In the genomic region with DNA sequence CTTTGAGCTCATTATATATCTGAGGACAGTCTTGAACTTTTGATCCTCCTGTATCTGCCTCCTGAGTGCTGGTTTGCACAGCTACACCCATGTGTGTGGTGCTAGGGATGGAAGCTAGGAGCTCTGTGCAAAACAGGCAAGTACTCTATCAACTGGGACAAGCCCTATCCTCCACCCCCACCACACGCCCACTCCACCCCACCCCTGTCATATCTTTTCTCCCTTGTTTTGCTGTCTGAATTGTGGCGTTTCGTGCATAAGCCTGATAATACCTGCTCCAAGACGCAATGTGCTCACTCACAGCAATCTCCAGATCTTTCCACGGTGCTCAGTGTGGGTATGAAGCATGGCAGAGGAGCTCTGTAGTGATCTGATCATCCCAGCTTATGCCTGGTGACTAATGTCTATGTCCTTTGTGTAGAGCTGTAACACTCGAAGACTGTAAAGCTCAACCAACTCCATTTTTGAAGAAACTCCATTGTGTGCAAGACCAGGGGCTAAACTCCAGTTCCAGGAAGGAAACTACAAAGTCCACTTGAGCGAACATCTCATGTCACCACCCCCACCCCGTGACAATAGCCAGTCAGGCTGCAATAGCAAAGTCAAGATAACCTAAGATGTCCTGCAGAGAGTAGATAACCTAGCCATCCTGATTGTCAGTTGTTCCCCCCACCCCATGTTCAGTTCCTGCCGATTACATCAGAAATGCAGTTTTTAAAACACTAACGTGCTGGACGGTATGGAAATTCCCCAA, we compare ENCODE assay signal across 13 mouse cellular contexts. TPM values are rescaled to one million over a fixed set of nuclear protein-coding genes. Genes with fewer than 3 reads are reported as not detected.
A peak's percentile ranks its signal among the peaks of the same experiment; 100 is the strongest.
DNase-seq lines count a peak whose midpoint lies in the region; ATAC-seq and TF ChIP-seq lines count a peak whose summit lies in the region.
"Had no signal": no experiment of that assay in that cellular context is flagged by ENCODE, and none has a peak within 500 bp of the region (broad histone marks: within the 10 kb centered on the region; RNA-seq: fewer than 3 reads in every experiment).

No protein-coding gene starts in this region.

- peaks cover 6% of the 10 kb centered on the region for H3K4me1 ChIP-seq in kidney, embryonic 16.5 days (ENCODE audit: insufficient read depth, low read length)
- peaks cover 23% of the 10 kb centered on the region for H3K4me1 ChIP-seq in liver, postnatal 0 days (ENCODE audit: insufficient read depth)

- H3K27me3 ChIP-seq in kidney, embryonic 16.5 days (ENCODE audit: insufficient read depth, low read length) = no peaks in the 10 kb centered on the region
- no peaks in the 10 kb centered on the region for H3K27me3 ChIP-seq in liver, postnatal 0 days (ENCODE audit: insufficient read depth, low read length)

- peak; percentile 92 for TF ChIP-seq EP300 in liver, postnatal 0 days (IDR thresholded peaks at IDR 0.05; ENCODE audit: low read depth)

- TF ChIP-seq CTCF in liver, postnatal 0 days (IDR thresholded peaks at IDR 0.05; ENCODE audit: low read depth) = 0 out of 2 replicates have a peak, but pooled peaks have one; percentile 1

- H3K27ac ChIP-seq in kidney, embryonic 16.5 days (ENCODE audit: low read length) = no peak overlapping the region
- H3K27ac ChIP-seq in liver, postnatal 0 days (ENCODE audit: low read depth) = peak overlapping the region; percentile 77
- H3K27ac ChIP-seq: hindbrain, postnatal 0 days had no signal

- no peak overlapping the region for H3K4me3 ChIP-seq in kidney, embryonic 16.5 days (ENCODE audit: low read length)
- peak overlapping the region; percentile 6; the same call in 1 of the 2 replicates for H3K4me3 ChIP-seq in liver, postnatal 0 days (ENCODE audit: low read depth, low read length)

- no peaks in the 10 kb centered on the region for H3K36me3 ChIP-seq in kidney, embryonic 16.5 days (ENCODE audit: insufficient read depth, low read length)
- no peaks in the 10 kb centered on the region for H3K36me3 ChIP-seq in liver, postnatal 0 days (replicated peaks; ENCODE audit: insufficient read depth, low read length)

- WGBS in kidney, embryonic 16.5 days = 80% methylated on average over 11 of the region's 11 CpGs
- WGBS in liver, postnatal 0 days (ENCODE audit: insufficient replicate concordance) = 36% methylated on average over 11 of the region's 11 CpGs

- H3K9ac ChIP-seq in kidney, embryonic 16.5 days (replicated peaks; ENCODE audit: low read length) = no peak overlapping the region
- H3K9ac ChIP-seq in liver, postnatal 0 days (replicated peaks) = peak overlapping the region; percentile 27; the same call in 1 of the 2 replicates
- H3K9ac ChIP-seq: forebrain, postnatal 0 days had no signal

- no peak for DNase-seq in kidney, postnatal 4 days
- DNase-seq in brain, adult 2 months (ENCODE audit: low read depth, low spot score) = peak; percentile 35
- DNase-seq in liver, postnatal 0 days = peak; percentile 68
- no peak for DNase-seq in layer of hippocampus, adult 9-11 months
- DNase-seq in adrenal gland, postnatal 14 days = no peak
- DNase-seq: adrenal gland, postnatal 25 days; cerebellum, postnatal 14 days; forebrain, postnatal 0 days had no signal

- H3K4me2 ChIP-seq in kidney, embryonic 16.5 days (replicated peaks; ENCODE audit: low read depth, low read length) = no peak overlapping the region
- peak overlapping the region; percentile 51 for H3K4me2 ChIP-seq in liver, postnatal 0 days (ENCODE audit: low read depth, low read length)

- H3K9me3 ChIP-seq in kidney, embryonic 16.5 days (ENCODE audit: low read length) = no peaks in the 10 kb centered on the region
- no peaks in the 10 kb centered on the region for H3K9me3 ChIP-seq in liver, postnatal 0 days (ENCODE audit: low read length)

- peak; percentile 58; the same call in 1 of the 2 replicates for ATAC-seq in kidney, embryonic 16.5 days (ENCODE audit: low FRiP score, low TSS enrichment)
- peak; percentile 86 for ATAC-seq in erythroblast, adult 5-6 weeks (replicated peaks; ENCODE audit: low FRiP score, poor library complexity, severe bottlenecking)
- ATAC-seq in liver, postnatal 0 days = peak; percentile 93
- ATAC-seq: forebrain, postnatal 0 days; hindbrain, postnatal 0 days had no signal

RNA-seq across cellular contexts. Expression of gene Asb17, which starts 52.2 kb away (rescaled TPM):
- polyA plus RNA-seq in kidney, embryonic 16.5 days (2015; fragmentation: Nextera tagmentation; extraction: Ambion mirVana) = 0.06 TPM in 1 of 2 replicates, not detected in the other
- total RNA-seq in erythroblast, adult 5-6 weeks (2015; ENCODE audit: low replicate concordance) = not detected in 2 replicates
- 0.77 and 0.84 TPM in 2 replicates for total RNA-seq in erythroblast, adult 5-6 weeks (2017; ENCODE audit: low replicate concordance)
- polyA plus RNA-seq in liver, postnatal 0 days (2015; fragmentation: Nextera tagmentation; extraction: Ambion mirVana) = 0.40 and 0.66 TPM in 2 replicates
- total RNA-seq in adrenal gland, postnatal 14 days (2021) = not detected in 2 replicates
- total RNA-seq: adrenal gland, postnatal 25 days; forebrain, postnatal 0 days; hindbrain, postnatal 0 days; neutrophil, adult 5-6 weeks had no signal
- polyA plus RNA-seq: forebrain, postnatal 0 days; hindbrain, postnatal 0 days; small intestine, adult 2 months had no signal

Comparison
In these comparisons a context has a peak if more than half of its experiments do, and no peak if none do; other contexts are left out.
1. DNase-seq: peak in brain, adult 2 months (single experiment) and liver, postnatal 0 days (single experiment); none in kidney, postnatal 4 days (0 of 2), layer of hippocampus, adult 9-11 months (single experiment) and adrenal gland, postnatal 14 days (single experiment).
2. Peak in every context shown above with its lines, with median percentiles within 50 percentile points of each other: ATAC-seq.